Mouse (Mus musculus) forelimb bud, embryonic 11.5 days (tissue): ENCODE results near the gene Chit1.

Experiments used
- DNase-seq: peaks from one replicate; pipeline ENCODE4 v3.0.0-alpha.2; 2012; ENCODE audit warnings: low read depth, low spot score

The Chit1 gene

GRCm38 (mm10) chr1:134184089-134184488 is 73.0 kb downstream of the Chit1 start:
- DNase-seq: no peak

GRCm38 (mm10) chr1:134188217-134188616 is 77.2 kb downstream of the Chit1 start:
- DNase-seq: no peak

- DNase-seq: no peak
These were observed 78.1 kb downstream of the Chit1 start for GRCm38 (mm10) chr1:134188989-134189729.

GRCm38 (mm10) chr1:134191192-134191591 is 80.2 kb downstream of the Chit1 start:
- no peak for DNase-seq

GRCm38 (mm10) chr1:134192024-134192423 is 81.0 kb downstream of the Chit1 start:
- no peak for DNase-seq

- no peak for DNase-seq
These were observed 82.1 kb downstream of the Chit1 start, which contains the start of gene Mybph for GRCm38 (mm10) chr1:134193126-134193525. Gene Mybph, plus strand, starts transcription at chr1:134193448.

- no peak for DNase-seq
These were observed 82.7 kb downstream of the Chit1 start for GRCm38 (mm10) chr1:134193674-134194197.

GRCm38 (mm10) chr1:134194298-134195022 is 83.4 kb downstream of the Chit1 start:
- no peak for DNase-seq

GRCm38 (mm10) chr1:134195117-134195516 is 84.1 kb downstream of the Chit1 start:
- no peak for DNase-seq

GRCm38 (mm10) chr1:134195571-134195970 is 84.5 kb downstream of the Chit1 start:
- DNase-seq: no peak

- DNase-seq: peak; percentile 26
These were observed 84.9 kb downstream of the Chit1 start for GRCm38 (mm10) chr1:134195979-134196378.

GRCm38 (mm10) chr1:134196386-134196785 is 85.3 kb downstream of the Chit1 start:
- DNase-seq: no peak

GRCm38 (mm10) chr1:134197325-134197982 is 86.4 kb downstream of the Chit1 start:
- DNase-seq: no peak

GRCm38 (mm10) chr1:134198197-134198995 is 87.4 kb downstream of the Chit1 start:
- DNase-seq: no peak

- DNase-seq: no peak
These were observed 89.4 kb downstream of the Chit1 start for GRCm38 (mm10) chr1:134200481-134200880.
